Mouse (Mus musculus) common myeloid progenitor, adult 5-6 weeks (primary cell): ENCODE measurements around the gene Map2k7. TPM values are rescaled to one million over a fixed set of nuclear protein-coding genes. Genes with fewer than 3 reads are reported as not detected.

ENCODE experiments used
- ATAC-seq: replicated peaks from 2 replicates; pipeline ENCODE4 v1.8.0; 2016; ENCODE audit warnings: low read depth, mild to moderate bottlenecking, moderate TSS enrichment, inconsistent platforms; ENCODE audit not compliant: poor library complexity, severe bottlenecking
- total RNA-seq: library from RNA; stranded (forward); fragments of 200-1000, 187-1606 nt; gene quantifications from 2 replicates; pipeline ENCODE4 v1.2.3, GENCODE M21; 2017

Gene Map2k7
- 25.8 and 43.9 TPM in 2 replicates for total RNA-seq

DNA sequence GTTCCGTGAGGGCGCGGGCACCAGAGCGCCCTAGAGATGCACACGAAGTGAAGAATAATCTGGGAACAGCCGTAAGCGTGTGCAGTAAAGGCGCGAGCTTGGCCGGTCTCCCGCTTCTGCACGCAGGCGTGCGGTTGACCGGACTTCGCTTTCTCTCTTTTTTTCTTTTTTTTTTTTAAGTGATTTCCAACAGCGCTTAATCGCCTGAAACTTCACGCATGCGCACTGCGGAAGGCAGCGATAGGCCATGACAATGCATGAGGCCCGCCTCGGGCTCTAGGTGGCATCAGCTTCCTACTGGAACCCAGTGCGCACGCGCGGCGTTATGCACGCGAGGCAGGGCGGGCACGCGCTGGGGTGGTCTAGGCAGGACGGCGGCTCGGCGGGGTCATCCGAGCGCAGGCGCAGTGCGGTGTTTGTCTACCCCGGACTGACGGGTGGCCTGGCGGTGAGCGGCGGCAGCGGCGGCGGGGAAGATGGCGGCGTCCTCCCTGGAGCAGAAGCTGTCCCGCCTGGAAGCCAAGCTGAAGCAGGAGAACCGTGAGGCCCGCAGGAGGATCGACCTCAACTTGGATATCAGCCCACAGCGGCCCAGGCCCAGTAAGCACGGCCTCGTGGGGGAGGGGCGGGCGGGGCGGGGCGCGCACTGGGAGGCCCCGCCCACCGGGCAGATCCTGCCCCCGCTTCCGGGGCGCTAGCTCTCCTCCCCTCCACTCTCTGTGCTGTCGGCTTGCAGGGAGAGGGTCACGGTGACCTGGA lies at the start of gene Map2k7, which contains the start of gene Gm49320:
TSS of gene Map2k7 (plus strand) at position 307 of the 759 bp plus-strand sequence.
TSS of gene Gm49320 (plus strand) at position 432 of the 759 bp plus-strand sequence.
- ATAC-seq = peak; percentile 92

DNA sequence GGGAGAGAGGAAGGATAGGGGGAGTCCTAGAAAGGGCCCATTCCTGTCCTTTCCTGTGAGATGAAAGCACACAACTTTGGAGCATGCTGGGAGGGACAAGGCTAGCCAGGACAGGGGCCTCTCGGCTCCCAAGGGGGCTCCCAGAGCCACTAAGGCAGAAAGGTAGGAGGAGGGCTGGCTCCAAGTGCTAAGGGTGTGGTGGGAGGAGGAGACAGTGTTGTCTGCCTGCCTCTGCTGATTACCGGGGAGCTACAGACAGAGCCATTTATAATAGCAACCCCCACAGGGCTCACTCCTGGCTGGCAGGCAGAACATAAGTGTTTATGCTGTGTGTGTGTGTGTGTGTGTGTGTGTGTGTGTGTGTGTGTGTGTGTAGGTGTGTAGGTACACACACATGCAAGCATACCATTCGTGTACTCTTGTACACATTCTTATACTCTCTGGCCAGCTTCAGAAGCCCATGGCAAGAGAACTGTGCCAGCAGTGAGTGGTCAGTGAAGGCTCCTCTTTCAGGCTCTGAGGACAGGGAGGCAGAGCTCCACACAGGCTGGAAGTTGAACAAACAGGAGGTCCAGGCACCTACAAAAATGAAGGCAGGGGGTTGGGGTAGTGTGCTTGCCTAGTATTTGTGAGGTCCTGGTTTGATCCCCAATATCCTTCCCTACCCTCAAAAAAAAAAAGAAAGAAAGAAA lies 49.4 kb upstream of the Map2k7 start:
- no peak; the same call in 1 of the 2 replicates for ATAC-seq

DNA sequence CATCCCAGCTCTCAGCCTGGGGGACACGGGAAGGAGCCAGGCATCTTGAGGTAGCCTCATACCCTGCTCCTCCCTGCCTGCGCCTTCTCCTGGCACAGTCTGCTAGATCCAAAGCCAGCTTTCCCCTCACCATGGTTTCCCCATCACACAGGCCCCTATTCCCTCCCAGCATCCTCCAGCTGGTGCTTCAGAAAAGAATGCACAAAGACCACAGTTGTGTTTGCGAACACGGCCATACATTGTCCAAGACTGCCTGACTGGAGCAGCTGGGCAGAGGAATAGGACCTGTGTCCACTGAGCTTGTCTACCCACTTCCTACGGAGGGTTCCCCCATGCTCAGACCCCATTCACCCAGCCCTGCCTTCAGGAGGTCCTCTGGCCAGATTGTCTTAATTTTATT lies 46.2 kb upstream of the Map2k7 start:
- ATAC-seq = no peak

DNA sequence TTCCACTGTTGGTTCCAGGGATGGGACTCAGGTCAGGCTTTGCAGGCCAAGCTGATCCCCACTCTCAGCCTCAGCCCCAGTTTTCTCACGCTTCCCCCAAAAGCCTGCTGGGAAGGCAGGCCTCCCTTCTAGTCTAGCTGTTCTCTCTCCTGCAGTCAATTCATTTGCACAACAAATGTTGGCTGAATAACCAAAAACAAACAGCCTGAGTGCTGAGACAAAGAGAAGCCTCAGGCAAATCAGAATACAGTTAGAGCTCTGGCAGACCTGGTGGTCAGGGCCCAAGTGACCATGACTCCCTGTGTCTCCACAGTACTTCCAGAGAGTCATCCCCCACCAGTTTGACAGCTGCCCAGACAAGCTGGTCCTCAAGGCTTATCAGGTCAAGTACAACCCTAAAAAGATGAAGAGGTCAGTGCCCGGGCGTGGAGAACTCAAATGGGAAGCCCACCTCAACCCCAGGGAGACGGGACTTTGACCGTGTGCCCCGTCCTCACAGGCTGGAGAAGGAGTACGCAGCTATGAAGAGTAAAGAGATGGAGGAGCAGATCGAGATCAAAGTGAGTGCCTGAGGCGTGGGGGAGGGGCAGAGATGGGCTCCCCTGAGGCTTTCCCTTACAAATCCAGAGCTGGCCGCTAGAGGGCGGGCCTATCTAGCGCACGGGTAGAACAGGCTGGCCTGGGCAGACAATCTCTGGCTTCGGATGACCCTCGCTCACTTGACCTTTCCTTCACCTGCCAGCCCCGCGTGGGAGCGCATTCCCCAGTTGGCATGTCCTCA lies 45.5 kb upstream of the Map2k7 start:
- ATAC-seq = peak; percentile 96

DNA sequence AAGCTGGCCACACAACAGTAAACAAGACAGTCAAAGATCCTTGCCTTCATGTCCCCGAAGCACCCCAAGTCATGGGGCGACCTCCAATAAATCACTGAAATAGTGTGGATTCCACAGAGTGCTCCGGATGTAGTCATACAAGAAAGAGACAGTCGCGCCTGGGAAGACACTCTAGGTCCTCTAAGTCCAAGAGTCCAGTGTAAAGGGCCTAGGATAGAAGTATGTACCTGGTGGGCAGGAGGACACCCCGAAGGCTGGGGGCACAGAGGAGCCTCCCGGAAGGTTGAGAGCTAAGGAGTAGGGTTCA lies 45.0 kb upstream of the Map2k7 start:
- ATAC-seq = no peak

DNA sequence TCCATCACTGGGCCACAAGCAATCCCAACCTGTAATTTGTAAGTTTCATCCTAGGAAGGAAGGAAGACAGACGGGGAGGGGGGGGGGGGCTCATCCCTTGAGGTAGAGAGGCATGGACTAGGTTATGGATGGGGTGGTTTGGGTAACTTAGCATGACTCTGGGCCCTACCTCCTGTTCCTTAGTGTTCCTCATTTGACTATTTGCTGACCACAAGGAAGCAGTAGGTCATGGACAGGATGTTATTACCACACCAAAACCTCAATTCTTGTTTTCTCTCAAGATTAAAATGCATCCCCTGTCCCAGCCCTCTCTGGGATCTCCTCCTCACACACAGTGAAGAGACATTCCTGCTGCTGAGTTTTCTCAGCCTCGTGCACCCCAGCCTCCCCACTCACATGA lies 37.2 kb upstream of the Map2k7 start:
- ATAC-seq = peak; percentile 86

DNA sequence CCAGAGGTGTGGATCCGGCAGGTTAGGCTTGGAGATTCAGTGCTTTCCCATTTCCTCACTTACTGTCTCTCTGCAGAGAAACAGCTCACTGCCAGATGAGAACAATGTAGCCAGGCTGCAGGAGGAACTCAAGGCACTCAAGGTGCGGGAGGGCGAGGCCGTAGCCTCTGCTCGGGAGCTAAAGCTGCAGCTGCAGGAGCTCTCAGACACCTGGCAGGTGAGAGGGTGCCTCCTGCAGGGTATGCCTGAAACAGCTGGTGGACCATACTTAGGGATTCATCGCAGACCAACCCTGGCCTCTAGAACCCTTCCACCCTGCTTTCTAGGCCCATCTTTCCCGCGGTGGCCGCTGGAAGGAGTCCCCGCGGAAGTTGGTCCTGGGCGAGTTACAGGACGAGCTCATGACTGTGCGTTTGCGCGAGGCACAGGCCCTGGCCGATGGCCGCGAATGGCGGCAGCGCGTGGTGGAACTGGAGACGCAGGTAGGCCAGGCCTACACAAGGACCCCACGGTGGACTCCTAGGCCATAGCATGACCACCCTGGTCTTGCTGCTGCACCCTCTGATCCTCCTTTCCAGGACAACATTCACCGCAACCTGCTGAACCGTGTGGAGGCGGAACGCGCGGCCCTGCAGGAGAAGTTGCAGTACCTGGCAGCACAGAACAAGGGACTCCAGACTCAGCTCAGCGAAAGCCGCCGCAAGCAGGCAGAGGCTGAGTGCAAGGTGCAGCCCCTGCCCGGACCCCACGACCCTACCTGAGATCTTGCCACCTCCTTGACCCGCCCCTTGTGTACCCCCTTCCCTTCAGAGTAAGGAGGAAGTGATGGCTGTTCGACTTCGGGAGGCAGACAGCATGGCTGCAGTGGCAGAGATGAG lies 33.1 kb upstream of the Map2k7 start:
- no peak for ATAC-seq

DNA sequence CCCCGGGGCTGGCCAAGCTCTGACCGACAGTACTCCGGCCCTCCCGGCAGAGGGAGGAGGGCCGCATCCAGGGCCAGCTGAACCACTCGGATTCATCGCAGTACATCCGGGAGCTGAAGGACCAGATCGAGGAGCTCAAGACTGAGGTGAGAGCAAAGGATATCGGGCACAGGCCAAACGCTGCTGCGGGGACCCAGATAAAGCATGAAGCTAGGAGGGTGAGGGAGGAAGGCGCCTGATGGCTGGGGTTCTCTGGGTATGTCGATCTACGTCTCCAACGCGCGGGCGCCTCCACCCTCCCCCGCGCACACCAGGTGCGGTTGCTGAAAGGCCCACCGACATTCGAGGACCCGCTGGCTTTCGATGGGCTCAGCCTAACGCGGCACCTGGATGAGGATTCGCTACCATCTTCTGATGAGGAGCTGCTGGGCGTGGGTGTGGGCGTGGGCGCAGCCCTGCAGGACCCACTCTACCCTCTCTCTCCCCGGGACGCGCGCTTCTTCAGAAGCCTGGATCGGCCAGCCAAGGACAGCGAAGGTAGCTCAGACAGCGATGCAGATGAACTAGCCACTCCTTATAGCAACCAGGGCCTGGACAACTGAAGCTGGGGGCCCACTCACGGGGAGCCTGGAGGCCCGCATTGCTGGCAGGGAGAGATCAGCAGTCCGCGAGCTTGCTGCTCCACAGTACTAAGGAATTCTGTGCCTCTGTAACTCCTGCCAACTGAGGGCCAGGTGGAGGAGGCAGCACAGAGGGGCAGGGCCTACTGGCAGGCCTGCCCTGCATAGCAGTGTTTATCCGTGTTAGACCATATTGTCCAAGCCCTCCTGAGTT lies 32.1 kb upstream of the Map2k7 start:
- ATAC-seq = no peak

DNA sequence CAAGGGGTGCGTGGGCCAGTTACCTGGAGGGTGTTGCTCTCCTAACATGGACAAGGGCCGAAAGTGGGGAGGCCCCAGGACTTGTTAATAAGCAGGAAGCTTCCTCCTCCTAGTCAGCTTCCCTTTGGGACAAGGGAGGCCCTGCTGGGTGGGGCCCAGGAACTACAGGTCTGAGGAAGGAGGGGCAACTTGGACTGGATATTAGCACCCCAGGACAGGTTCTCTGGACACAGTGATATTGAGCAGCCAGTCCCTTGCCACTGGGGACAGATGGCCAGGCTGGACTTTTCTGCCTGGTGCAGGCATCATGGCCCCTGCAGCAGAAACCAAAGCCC lies 31.6 kb upstream of the Map2k7 start:
- no peak for ATAC-seq

DNA sequence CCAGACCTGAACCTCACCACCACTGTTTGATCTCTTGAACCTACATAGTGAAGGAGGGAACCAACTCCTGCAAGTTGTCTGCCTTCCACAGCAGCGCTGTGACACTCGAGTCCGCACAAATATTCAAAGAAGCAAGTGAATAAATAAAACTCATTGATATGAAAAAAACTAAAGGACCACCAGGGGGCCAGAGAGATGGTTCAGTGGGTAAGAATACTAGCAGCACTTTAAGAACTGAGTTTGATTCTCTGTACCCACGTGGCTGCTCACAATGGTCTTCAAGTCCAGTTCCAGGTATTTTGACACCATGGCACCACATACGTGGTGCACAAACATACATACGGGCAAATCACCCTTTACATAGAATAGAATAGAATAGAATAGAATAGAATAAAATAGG lies 27.4 kb upstream of the Map2k7 start:
- no peak for ATAC-seq

DNA sequence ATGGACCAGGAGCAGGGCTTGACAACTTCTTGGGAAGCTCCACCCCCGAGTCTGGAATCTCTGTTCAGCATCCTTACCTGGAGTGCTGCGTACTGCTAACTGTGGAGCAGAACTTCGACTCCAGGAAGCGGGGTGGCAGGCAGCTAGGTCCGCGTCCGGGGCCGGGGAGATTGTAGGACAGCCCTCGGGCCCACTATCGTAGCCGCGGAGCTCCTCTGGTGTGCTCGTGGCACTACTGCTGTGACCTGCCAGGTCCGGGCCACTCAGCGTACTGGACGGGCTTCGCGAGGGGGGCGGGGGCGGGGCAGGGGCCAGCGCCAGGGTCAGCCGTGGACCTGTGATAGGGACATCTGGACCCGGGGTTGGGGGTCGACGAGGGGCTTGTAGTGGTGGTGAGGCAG lies 25.7 kb upstream of the Map2k7 start:
- ATAC-seq = peak; percentile 5; the same call in 1 of the 2 replicates

DNA sequence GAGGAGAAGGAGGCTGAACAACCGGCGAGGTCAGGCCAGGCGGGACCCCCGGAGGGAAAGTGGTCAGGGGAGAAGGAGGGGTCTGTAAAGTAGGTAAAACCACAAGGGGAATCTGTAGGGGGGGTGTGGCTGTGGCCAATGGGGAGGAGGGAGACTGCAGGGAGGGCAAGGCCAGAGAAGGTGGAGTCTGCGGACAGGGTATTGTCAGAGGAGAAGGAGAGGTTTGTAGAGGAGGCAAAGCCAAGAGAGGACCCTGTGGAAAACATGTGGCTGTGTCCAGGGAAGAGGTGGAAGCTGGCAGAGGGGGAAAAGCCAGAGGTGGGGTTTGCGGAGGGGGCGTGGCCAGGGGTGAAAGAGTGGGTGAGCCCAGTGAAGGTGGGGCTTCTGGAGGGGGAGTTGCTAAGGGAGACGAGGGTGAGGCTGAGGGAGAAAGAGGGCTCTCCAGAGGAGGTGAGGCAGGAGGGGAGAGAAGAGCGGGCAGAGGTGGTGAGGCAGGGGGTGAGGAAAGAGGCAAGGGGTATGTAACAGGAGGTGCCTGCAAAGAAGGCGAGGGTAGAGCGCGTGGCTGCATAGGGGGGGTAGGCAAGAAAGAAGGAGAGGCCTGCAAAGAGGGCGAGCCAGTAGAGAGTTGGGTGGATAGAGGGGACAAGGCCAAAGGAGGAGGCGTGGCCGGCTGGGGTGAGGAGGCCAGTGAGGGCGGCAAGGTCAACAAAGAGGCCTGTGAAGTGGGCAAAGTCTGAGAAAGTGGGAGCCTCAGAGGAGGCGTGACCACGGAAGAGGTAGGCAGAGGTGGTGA lies 25.1 kb upstream of the Map2k7 start:
- peak; percentile 34 for ATAC-seq

DNA sequence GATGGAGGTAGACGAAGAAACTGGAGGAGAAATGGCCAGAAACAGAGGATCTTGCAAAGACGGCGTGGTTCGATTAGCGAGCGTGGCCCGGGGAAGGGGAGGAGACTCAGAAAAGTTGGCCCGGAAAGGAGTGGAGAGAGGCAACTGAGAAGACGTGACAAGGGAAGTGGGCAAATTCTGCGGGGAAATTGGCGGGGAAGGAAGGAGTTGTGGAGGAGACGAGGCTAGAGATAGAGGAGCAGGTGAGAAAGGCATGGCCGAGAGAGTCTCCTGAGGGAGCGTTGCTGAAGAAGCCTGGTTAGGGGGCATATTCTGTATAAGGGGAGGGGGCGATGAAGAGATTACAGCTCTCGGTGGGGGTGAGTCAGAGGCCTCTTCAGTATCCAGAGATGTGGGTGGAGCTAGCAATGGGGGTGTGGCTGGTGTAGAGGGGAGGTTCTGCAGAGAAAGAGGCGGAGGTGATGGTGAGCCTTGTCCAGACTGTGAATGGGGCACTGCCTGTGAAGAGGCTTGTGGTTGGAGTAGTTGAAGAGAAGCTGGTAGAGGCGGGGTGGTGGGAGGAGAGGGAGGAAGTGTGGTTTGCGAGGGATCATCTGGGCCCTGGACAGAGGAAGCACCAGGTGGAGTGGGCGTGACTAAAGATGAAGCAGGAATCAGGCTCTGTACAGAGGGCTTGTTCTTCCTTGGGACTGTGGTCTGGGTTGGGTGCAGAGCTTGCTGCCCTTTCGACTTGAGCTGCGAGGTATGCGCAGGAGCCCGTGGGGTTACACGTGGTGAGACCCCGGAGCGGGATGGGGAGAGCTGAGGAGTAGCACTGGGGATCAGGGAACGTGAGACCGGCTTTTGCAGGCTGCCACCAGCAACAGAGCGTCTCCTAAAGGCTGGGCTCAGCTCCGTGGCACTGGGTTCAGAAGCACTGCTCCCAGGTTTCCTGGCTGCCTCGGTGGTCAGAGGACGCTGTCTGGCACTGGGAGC lies 24.2 kb upstream of the Map2k7 start:
- ATAC-seq = peak; percentile 73

DNA sequence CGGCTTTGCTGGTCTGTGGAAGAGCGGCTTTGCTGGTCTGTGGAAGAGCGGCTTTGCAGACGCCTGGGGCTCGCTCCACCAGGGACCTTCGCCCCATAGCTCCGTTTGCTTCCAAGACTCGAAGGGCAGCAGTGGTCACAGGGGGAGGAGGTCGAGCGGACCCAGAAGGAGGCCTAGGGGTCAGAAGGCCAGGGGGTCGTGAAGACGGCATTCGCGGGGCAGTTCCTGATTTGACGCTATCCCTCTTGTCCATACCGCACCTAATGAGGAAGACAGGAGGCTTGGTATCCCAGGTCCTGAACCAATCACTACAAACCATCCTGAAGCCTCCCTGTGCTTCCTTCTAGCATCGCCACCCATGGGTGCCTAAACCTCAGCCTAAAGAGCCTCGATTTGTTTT lies 22.2 kb upstream of the Map2k7 start:
- ATAC-seq = no peak

DNA sequence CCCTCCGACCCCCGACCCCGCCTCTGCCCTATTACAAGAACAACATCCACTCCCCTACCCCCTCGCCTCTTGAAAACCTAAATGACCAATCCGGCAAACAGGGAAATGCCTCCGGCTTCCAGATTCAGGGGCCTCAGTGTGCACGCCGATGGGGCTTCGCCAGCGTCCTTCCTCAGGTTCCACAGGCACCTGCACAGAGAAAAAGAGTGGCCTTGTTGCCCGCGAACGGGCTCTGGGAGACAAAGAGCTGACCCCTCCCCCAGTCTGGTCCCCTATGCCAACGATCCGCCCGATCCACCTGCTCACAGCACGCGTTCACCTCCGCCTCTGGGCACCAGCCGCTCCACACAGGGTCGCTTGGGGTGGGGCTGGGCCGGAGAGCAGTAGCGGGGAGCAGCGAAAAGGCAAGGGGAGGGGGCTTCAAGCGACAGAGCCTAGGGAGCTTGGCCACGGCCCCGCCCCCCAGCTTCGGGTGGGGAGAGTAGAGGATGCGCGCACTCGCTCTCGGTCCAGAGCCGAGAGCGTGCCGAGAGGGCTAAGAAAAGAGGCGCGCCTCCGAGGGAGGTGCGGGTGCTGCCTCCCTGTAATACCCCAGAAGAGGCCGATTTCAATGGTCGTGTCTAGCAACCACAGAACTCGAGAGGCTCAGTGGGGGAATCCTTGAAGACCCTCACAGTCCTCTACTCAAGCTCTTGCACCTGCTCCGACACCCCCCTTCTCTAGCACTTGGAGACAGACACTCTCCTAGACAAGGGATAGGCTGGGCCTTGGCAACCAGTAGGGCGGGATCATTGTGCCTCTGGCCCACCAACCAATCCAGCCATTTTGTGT lies 21.5 kb upstream of the Map2k7 start, which contains the start of gene Prr36:
TSS of gene Prr36 (minus strand) at position 669 of the 831 bp plus-strand sequence.
- no peak for ATAC-seq

DNA sequence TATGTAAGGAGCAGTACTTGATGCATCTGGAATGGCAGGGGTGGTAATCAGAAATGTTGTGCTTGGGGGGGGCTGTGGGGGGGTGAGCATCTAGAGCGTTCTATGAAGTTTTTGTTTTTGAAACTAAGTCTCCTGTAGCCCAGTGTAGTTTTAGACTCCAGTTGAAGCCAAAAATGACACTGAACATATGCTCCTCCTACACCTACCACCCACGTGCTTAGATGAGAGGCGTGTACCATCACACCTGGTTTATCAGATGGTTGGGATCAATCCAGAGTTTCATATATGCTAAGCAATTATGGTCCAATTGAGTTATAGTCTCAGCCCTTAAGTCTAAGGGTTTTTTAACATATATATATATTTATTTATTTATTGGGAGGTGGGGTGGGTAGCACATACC lies 18.9 kb upstream of the Map2k7 start:
- ATAC-seq = no peak
